Mouse (Mus musculus): ENCODE measurements around the gene Mr1. TPM values are rescaled to one million over a fixed set of nuclear protein-coding genes. Genes with fewer than 3 reads are reported as not detected.

Gene Mr1
- polyA plus RNA-seq, 1 experiment from 2014 or later, result 3.1 TPM

DNA sequence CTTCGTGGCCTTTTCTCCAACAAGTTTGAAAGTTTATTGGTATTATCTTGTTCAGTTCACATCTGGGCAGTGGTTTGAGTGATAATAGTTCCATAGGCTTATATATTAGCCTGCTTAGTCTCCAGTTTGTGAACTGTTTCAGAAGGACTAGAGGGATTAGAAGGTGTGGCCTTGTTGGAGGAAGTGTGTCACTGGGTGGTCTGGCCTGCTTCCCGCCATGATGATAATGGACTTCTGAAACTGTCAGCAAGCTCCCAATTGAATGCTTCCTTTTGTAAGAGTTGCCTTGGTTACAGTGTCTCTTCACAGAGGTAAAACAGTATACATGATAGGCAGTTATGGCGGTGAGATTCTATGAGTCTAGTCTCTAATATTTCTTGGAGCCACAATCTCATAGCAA, 2.8 kb upstream of the Mr1 start:
- H3K4me2 ChIP-seq (ENCODE audit: low read depth, severe bottlenecking), result no peak overlapping the region
- no peak overlapping the region for H3K9ac ChIP-seq (ENCODE audit: low read length)
- H3K9me3 ChIP-seq (ENCODE audit: control insufficient read depth, low read length), result no peaks in the 10 kb centered on the region
- DNase-seq (ENCODE audit: low spot score) (no peak), ATAC-seq (ENCODE audit: insufficient number of reproducible peaks, low FRiP score, low TSS enrichment, low read depth) (no peak)
- 0 out of 2 replicates have a peak, but pooled peaks cover 2% of the 10 kb centered on the region for H3K4me1 ChIP-seq (ENCODE audit: control insufficient read depth, insufficient read depth, low read length)
- no peak overlapping the region for H3K27ac ChIP-seq (replicated peaks; ENCODE audit: low read depth, low read length)
- H3K27me3 ChIP-seq (ENCODE audit: control insufficient read depth, insufficient read depth, low read length), result no peaks in the 10 kb centered on the region
- H3K4me3 ChIP-seq (ENCODE audit: low read depth, low read length), result no peak overlapping the region
- 95% methylated on average over 3 of the region's 3 CpGs for WGBS
- H3K36me3 ChIP-seq (ENCODE audit: control insufficient read depth, insufficient read depth, low read length), result no peaks in the 10 kb centered on the region

DNA sequence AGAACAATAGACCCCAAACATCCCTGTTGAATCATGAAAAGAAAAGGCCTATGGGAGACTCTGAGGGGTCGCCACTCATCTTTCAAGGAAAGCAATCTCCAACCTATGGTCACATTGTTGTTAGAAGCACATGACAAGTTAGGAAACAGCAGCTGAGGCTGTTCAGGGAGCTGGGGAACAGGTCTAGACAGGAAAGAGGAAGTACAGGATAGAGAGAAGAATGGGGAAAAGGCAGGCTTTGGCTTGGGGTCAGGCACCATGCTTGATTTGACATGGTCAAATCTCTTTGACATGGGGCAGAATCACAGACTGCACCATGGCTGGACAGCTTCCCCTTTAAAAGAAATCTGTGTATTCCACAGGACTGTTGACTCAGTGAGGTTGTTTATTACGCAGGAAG, 614 bp upstream of the Mr1 start:
- no peak overlapping the region for H3K4me2 ChIP-seq (ENCODE audit: low read depth, severe bottlenecking)
- WGBS, result 80% methylated on average over 2 of the region's 2 CpGs
- H3K4me3 ChIP-seq (ENCODE audit: low read depth, low read length), result no peak overlapping the region
- H3K27ac ChIP-seq (replicated peaks; ENCODE audit: low read depth, low read length), result no peak overlapping the region
- H3K9ac ChIP-seq (ENCODE audit: low read length), result no peak overlapping the region
- H3K27me3 ChIP-seq (ENCODE audit: control insufficient read depth, insufficient read depth, low read length), result no peaks in the 10 kb centered on the region
- H3K4me1 ChIP-seq (ENCODE audit: control insufficient read depth, insufficient read depth, low read length), result 0 out of 2 replicates have a peak, but pooled peaks cover 2% of the 10 kb centered on the region
- H3K9me3 ChIP-seq (ENCODE audit: control insufficient read depth, low read length), result no peaks in the 10 kb centered on the region
- no peak for DNase-seq (ENCODE audit: low spot score)
- no peak for ATAC-seq (ENCODE audit: insufficient number of reproducible peaks, low FRiP score, low TSS enrichment, low read depth)
- no peaks in the 10 kb centered on the region for H3K36me3 ChIP-seq (ENCODE audit: control insufficient read depth, insufficient read depth, low read length)

DNA sequence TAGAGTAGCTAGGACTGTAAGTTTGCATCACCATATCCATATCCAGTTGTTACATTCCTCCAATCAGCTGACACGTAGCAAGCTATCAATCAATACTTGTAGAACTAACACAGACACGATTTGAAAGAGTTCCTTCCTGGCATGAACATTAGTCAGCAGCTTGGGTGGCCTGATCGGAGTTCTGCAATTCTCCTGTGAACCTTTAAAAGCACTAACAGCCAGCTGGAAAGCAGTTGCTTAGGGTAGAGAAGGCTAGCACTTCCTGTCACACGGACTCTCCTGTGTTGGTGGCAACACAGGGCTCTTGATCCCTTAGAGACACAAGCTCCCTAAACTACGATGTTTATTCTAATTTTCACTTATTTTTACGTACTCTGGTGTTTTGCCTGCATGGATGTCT, 994 bp downstream of the Mr1 start:
- Histone ChIP-seq H3K27me3 (ENCODE audit: control insufficient read depth, insufficient read depth, low read length) (no peaks in the 10 kb centered on the region), H3K4me3 (ENCODE audit: low read depth, low read length) (no peak overlapping the region), H3K36me3 (ENCODE audit: control insufficient read depth, insufficient read depth, low read length) (no peaks in the 10 kb centered on the region), H3K27ac (replicated peaks; ENCODE audit: low read depth, low read length) (no peak overlapping the region), H3K4me2 (ENCODE audit: low read depth, severe bottlenecking) (no peak overlapping the region), H3K4me1 (ENCODE audit: control insufficient read depth, insufficient read depth, low read length) (0 out of 2 replicates have a peak, but pooled peaks cover 2% of the 10 kb centered on the region), H3K9me3 (ENCODE audit: control insufficient read depth, low read length) (no peaks in the 10 kb centered on the region), H3K9ac (ENCODE audit: low read length) (no peak overlapping the region)
- ATAC-seq (ENCODE audit: insufficient number of reproducible peaks, low FRiP score, low TSS enrichment, low read depth) (no peak), DNase-seq (ENCODE audit: low spot score) (no peak)
- WGBS, result 48% methylated on average over 6 of the region's 6 CpGs

DNA sequence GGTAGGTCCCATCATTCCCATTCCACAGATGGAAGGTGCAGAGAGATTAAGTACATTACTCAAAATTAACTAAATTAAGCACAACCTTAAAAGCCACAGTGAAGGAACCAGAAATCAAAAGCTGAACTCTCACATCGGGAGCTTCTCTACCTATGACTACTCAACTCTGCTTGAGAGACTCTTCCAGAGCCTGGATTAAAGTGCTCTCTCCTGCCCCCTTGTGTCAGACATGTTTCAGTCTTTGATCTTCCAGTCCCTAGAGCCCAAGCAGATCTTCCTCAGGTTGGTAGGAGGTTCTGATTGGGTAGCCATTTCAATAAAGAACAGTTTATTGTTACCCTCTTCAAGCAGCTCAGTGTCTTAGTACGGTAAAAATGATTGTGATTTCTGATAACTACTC, 6.5 kb downstream of the Mr1 start:
- DNase-seq (ENCODE audit: low spot score), result no peak
- no peak overlapping the region for H3K27ac ChIP-seq (replicated peaks; ENCODE audit: low read depth, low read length)

DNA sequence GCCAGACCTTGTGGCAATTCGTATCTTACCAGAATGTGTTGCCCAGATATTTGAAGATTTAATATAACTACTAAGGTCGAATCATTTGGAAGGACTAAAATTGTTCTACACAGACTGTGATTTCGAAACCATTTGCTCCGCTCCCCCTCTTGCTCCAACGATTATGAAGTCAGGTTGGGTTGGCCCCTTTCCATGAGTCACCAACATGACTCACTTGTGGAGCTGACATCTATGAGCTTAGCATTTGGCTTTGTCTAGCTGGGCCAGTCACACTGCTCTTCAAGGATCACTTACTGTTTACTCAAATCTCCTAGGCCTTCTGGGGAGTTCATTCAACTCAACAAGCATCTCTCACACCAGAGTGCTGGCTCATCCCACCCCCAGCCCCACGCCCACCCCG, 7.8 kb downstream of the Mr1 start:
- no peak for DNase-seq (ENCODE audit: low spot score)
- Histone ChIP-seq H3K9ac (ENCODE audit: low read length) (no peak overlapping the region), H3K9me3 (ENCODE audit: control insufficient read depth, low read length) (no peaks in the 10 kb centered on the region), H3K27ac (replicated peaks; ENCODE audit: low read depth, low read length) (no peak overlapping the region), H3K36me3 (ENCODE audit: control insufficient read depth, insufficient read depth, low read length) (no peaks in the 10 kb centered on the region), H3K27me3 (ENCODE audit: control insufficient read depth, insufficient read depth, low read length) (no peaks in the 10 kb centered on the region), H3K4me3 (ENCODE audit: low read depth, low read length) (no peak overlapping the region), H3K4me1 (ENCODE audit: control insufficient read depth, insufficient read depth, low read length) (no peaks in the 10 kb centered on the region), H3K4me2 (ENCODE audit: low read depth, severe bottlenecking) (no peak overlapping the region)
- no peak for ATAC-seq (ENCODE audit: insufficient number of reproducible peaks, low FRiP score, low TSS enrichment, low read depth)
- WGBS, result 92% methylated on average over 7 of the region's 7 CpGs

More for the DNA sequence above, 6.5 kb downstream of the Mr1 start:
- H3K4me3 ChIP-seq (ENCODE audit: low read depth, low read length), result no peak overlapping the region
- WGBS, result 71% methylated on average over 2 of the region's 2 CpGs
- H3K4me1 ChIP-seq (ENCODE audit: control insufficient read depth, insufficient read depth, low read length), result no peaks in the 10 kb centered on the region
- no peak overlapping the region for H3K4me2 ChIP-seq (ENCODE audit: low read depth, severe bottlenecking)
- no peak for ATAC-seq (ENCODE audit: insufficient number of reproducible peaks, low FRiP score, low TSS enrichment, low read depth)
- no peaks in the 10 kb centered on the region for H3K9me3 ChIP-seq (ENCODE audit: control insufficient read depth, low read length)
- H3K36me3 ChIP-seq (ENCODE audit: control insufficient read depth, insufficient read depth, low read length), result no peaks in the 10 kb centered on the region
- H3K27me3 ChIP-seq (ENCODE audit: control insufficient read depth, insufficient read depth, low read length), result no peaks in the 10 kb centered on the region
- no peak overlapping the region for H3K9ac ChIP-seq (ENCODE audit: low read length)

DNA sequence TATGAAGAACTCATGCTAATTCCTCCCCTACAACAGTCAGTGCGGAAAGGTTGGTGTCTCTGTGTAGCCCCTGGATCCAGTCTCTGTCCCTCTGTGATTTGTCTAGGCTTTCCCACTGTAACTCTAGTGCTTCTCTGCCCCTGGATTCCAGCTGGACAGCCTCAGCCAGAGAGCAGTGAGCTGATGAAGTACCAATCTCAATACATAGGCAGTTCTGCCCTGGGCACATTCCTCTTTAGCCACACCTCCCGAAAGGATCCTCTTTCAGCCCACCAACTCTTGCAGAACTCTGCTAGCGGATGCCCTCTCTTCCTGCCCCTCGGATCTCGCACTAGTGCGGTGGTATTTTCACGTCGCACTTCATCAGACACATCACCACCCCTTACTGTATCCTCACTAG, 11.7 kb downstream of the Mr1 start:
- no peak for DNase-seq (ENCODE audit: low spot score)
- Histone ChIP-seq H3K4me1 (ENCODE audit: control insufficient read depth, insufficient read depth, low read length) (no peaks in the 10 kb centered on the region), H3K4me3 (ENCODE audit: low read depth, low read length) (no peak overlapping the region), H3K27me3 (ENCODE audit: control insufficient read depth, insufficient read depth, low read length) (no peaks in the 10 kb centered on the region), H3K4me2 (ENCODE audit: low read depth, severe bottlenecking) (no peak overlapping the region), H3K9me3 (ENCODE audit: control insufficient read depth, low read length) (no peaks in the 10 kb centered on the region), H3K9ac (ENCODE audit: low read length) (no peak overlapping the region), H3K27ac (replicated peaks; ENCODE audit: low read depth, low read length) (no peak overlapping the region), H3K36me3 (ENCODE audit: control insufficient read depth, insufficient read depth, low read length) (no peaks in the 10 kb centered on the region)
- no peak for ATAC-seq (ENCODE audit: insufficient number of reproducible peaks, low FRiP score, low TSS enrichment, low read depth)
- WGBS, result 43% methylated on average over 8 of the region's 8 CpGs

DNA sequence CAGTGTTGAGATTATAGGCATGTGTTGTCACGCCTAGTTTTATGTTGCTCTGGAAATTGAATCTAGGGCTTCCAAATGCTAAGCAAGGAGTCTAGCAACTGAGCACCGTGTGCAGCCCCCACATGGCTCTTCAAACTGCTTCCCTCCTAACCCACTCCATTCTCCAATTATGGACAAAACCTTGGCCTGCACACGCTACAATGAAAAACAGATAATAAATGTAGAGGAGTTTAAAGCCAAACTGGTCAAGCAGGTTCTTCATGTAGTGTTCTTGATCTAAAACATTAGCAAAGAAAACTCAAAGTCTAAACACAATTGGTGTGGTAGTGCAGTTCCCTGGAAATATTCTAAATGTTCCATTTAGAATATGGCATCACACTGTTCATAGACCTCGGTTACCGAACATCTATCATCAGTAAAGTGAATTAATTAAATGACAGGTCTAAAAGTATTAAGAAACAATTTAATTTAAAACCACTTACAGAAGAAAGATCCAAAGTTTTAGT, 19.1 kb downstream of the Mr1 start:
- no peaks in the 10 kb centered on the region for H3K36me3 ChIP-seq (ENCODE audit: control insufficient read depth, insufficient read depth, low read length)
- no peaks in the 10 kb centered on the region for H3K9me3 ChIP-seq (ENCODE audit: control insufficient read depth, low read length)
- 84% methylated on average over 5 of the region's 5 CpGs for WGBS
- no peak for ATAC-seq (ENCODE audit: insufficient number of reproducible peaks, low FRiP score, low TSS enrichment, low read depth)
- no peaks in the 10 kb centered on the region; the same call in 1 of the 2 replicates for H3K4me1 ChIP-seq (ENCODE audit: control insufficient read depth, insufficient read depth, low read length)
- H3K9ac ChIP-seq (ENCODE audit: low read length), result no peak overlapping the region
- DNase-seq (ENCODE audit: low spot score), result no peak
- no peak overlapping the region for H3K4me3 ChIP-seq (ENCODE audit: low read depth, low read length)
- H3K27me3 ChIP-seq (ENCODE audit: control insufficient read depth, insufficient read depth, low read length), result no peaks in the 10 kb centered on the region
- H3K27ac ChIP-seq (replicated peaks; ENCODE audit: low read depth, low read length), result no peak overlapping the region
- H3K4me2 ChIP-seq (ENCODE audit: low read depth, severe bottlenecking), result no peak overlapping the region

DNA sequence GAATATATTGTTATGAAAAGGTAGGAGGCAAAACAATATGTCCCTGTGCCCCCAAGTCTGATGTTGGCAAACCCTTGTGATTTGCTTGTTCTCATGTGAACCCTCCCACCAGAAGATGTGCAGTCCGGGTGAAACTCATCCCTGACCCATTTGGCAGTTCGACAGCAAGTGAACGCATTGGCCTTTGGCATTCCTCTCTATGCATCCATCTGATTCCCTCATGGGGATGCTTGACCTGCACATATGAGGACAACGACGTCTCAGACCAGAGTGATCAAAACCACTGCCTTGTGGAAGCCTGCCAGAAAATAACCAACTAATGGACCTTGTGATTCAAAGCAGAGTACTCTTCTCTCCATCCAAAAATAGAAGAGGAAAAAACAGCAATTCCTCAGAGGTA, 19.9 kb downstream of the Mr1 start:
- no peak for ATAC-seq (ENCODE audit: insufficient number of reproducible peaks, low FRiP score, low TSS enrichment, low read depth)
- 86% methylated on average over 5 of the region's 5 CpGs for WGBS

DNA sequence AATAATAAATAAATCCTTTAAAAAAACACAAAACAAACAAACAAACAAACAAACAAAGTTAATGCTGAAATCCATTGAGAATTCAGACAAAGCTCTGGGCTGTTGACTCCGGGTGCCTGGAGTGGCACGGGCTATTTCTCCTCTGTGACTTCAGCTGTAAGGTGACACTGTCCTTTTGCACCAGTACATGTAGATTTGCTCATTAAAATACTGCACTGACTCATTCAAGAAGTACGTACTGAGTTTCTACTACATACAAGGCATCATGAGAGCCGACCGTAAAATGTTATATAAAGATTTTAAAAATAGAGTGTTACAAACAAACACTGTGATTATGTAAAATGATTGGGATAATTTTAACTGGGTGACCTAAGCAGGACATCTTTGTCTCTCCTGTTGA, 22.2 kb downstream of the Mr1 start:
- no peak for DNase-seq (ENCODE audit: low spot score)
- H3K9ac ChIP-seq (ENCODE audit: low read length), result no peak overlapping the region
- 91% methylated on average over 5 of the region's 5 CpGs for WGBS
- no peaks in the 10 kb centered on the region for H3K27me3 ChIP-seq (ENCODE audit: control insufficient read depth, insufficient read depth, low read length)
- H3K4me1 ChIP-seq (ENCODE audit: control insufficient read depth, insufficient read depth, low read length), result no peaks in the 10 kb centered on the region; the same call in 1 of the 2 replicates
- H3K4me2 ChIP-seq (ENCODE audit: low read depth, severe bottlenecking), result no peak overlapping the region
- no peak overlapping the region for H3K4me3 ChIP-seq (ENCODE audit: low read depth, low read length)
- no peak for ATAC-seq (ENCODE audit: insufficient number of reproducible peaks, low FRiP score, low TSS enrichment, low read depth)
- no peaks in the 10 kb centered on the region for H3K36me3 ChIP-seq (ENCODE audit: control insufficient read depth, insufficient read depth, low read length)
- no peak overlapping the region for H3K27ac ChIP-seq (replicated peaks; ENCODE audit: low read depth, low read length)
- H3K9me3 ChIP-seq (ENCODE audit: control insufficient read depth, low read length), result no peaks in the 10 kb centered on the region

More for the DNA sequence above, 19.9 kb downstream of the Mr1 start:
- no peak overlapping the region for H3K27ac ChIP-seq (replicated peaks; ENCODE audit: low read depth, low read length)
- no peak overlapping the region for H3K9ac ChIP-seq (ENCODE audit: low read length)
- H3K27me3 ChIP-seq (ENCODE audit: control insufficient read depth, insufficient read depth, low read length), result no peaks in the 10 kb centered on the region
- H3K4me1 ChIP-seq (ENCODE audit: control insufficient read depth, insufficient read depth, low read length), result no peaks in the 10 kb centered on the region; the same call in 1 of the 2 replicates
- H3K9me3 ChIP-seq (ENCODE audit: control insufficient read depth, low read length), result no peaks in the 10 kb centered on the region
- DNase-seq (ENCODE audit: low spot score), result no peak
- H3K4me3 ChIP-seq (ENCODE audit: low read depth, low read length), result no peak overlapping the region
- H3K36me3 ChIP-seq (ENCODE audit: control insufficient read depth, insufficient read depth, low read length), result no peaks in the 10 kb centered on the region
- H3K4me2 ChIP-seq (ENCODE audit: low read depth, severe bottlenecking), result no peak overlapping the region

Data from limb, embryonic 11.5 days (tissue).